Mouse (Mus musculus) lung, embryonic 16.5 days (tissue): ENCODE measurements at regions not wholly inside any gene's neighbourhood (a gene's known extent, or its start where the extent isn't known, plus 50 kb on each side); places are given as distances from the start of the nearest gene placed in this dataset.
A peak's percentile ranks its signal among the peaks of the same experiment; 100 is the strongest.

Experiments used
- ATAC-seq: fragments of 200-750 bp; cut with Nextera tagmentation; 2 replicates; pipeline ENCODE4 v1.8.0; 2017; ENCODE audit warnings: low read depth, mild to moderate bottlenecking, moderate library complexity
- H3K27ac ChIP-seq: fragments of 300-500 bp; sonication (generic); 2 replicates; pipeline ENCODE4 v1.5.1; 2014; ENCODE audit warnings: mild to moderate bottlenecking, control low read depth, low read length
- H3K27me3 ChIP-seq: fragments of 300-500 bp; sonication (generic); 2 replicates; pipeline ENCODE4 v1.6.1; 2014; ENCODE audit warnings: low read depth, low read length, mixed read lengths; ENCODE audit not compliant: control insufficient read depth, insufficient read depth
- H3K36me3 ChIP-seq: fragments of 300-500 bp; sonication (generic); 2 replicates; pipeline ENCODE4 v1.6.1; 2014; ENCODE audit warnings: low read length; ENCODE audit not compliant: control insufficient read depth, insufficient read depth
- H3K4me1 ChIP-seq: fragments of 300-500 bp; sonication (generic); replicated peaks from 2 replicates; pipeline ENCODE4 v1.6.1; 2014; ENCODE audit warnings: low read length, mixed read lengths; ENCODE audit not compliant: control insufficient read depth, insufficient read depth
- H3K4me2 ChIP-seq: fragments of 300-500 bp; sonication (generic); 2 replicates; pipeline ENCODE4 v1.6.1; 2014; ENCODE audit warnings: low read depth, low read length, control low read depth
- H3K4me3 ChIP-seq: fragments of 300-500 bp; sonication (generic); 2 replicates; pipeline ENCODE4 v1.5.1; 2014; ENCODE audit warnings: mild to moderate bottlenecking, low read length, control low read depth
- H3K9ac ChIP-seq: fragments of 300-500 bp; sonication (generic); 2 replicates; pipeline ENCODE4 v1.6.1; 2014; ENCODE audit warnings: low read length, control low read depth
- H3K9me3 ChIP-seq: fragments of 300-500 bp; sonication (generic); 2 replicates; pipeline ENCODE4 v1.6.1; 2016; ENCODE audit warnings: low read length; ENCODE audit not compliant: control insufficient read depth
- WGBS: fragments of 180-500 bp; shearing (Covaris S2); extraction: QIAGEN DNeasy Blood & Tissue Kit; methylation state at CpG from one replicate; pipeline ENCODE4 v1.1.7; 2014; 5-methylcytosine and 5-hydroxymethylcytosine counted together

GRCm38 (mm10) chr4:26800831-26801230 lies 454.1 kb upstream of the Manea start:
- H3K27me3 ChIP-seq = no peaks in the 10 kb centered on the region
- H3K9ac ChIP-seq = no peak overlapping the region
- no peak overlapping the region for H3K4me3 ChIP-seq
- no peak overlapping the region for H3K27ac ChIP-seq
- no peaks in the 10 kb centered on the region for H3K36me3 ChIP-seq
- no peaks in the 10 kb centered on the region for H3K4me1 ChIP-seq
- H3K9me3 ChIP-seq = no peaks in the 10 kb centered on the region
- peak; percentile 98 for ATAC-seq
- 43% methylated on average over 3 of the region's 3 CpGs for WGBS
- no peak overlapping the region for H3K4me2 ChIP-seq

GRCm38 (mm10) chr4:26793181-26793824 lies 446.6 kb upstream of the Manea start:
- Histone ChIP-seq H3K9ac (no peak overlapping the region), H3K4me1 (no peaks in the 10 kb centered on the region), H3K4me2 (no peak overlapping the region), H3K27me3 (no peaks in the 10 kb centered on the region), H3K4me3 (no peak overlapping the region), H3K27ac (no peak overlapping the region), H3K36me3 (no peaks in the 10 kb centered on the region), H3K9me3 (no peaks in the 10 kb centered on the region)
- no peak for ATAC-seq
- 89% methylated on average over 1 of the region's 1 CpGs for WGBS

- Histone ChIP-seq H3K9ac (no peak overlapping the region), H3K4me2 (no peak overlapping the region), H3K27me3 (no peaks in the 10 kb centered on the region), H3K4me3 (no peak overlapping the region), H3K4me1 (no peaks in the 10 kb centered on the region), H3K27ac (no peak overlapping the region), H3K36me3 (no peaks in the 10 kb centered on the region), H3K9me3 (no peaks in the 10 kb centered on the region)
- 83% methylated on average over 2 of the region's 2 CpGs for whole genome bisulfite sequencing
- no peak for ATAC-seq
These were observed 421.2 kb upstream of the Manea start for GRCm38 (mm10) chr4:26767896-26768295.

GRCm38 (mm10) chr4:26766235-26767228 lies 419.8 kb upstream of the Manea start:
- Histone ChIP-seq H3K4me2 (no peak overlapping the region), H3K27me3 (no peaks in the 10 kb centered on the region)
- 47% methylated on average over 16 of the region's 16 CpGs for WGBS

GRCm38 (mm10) chr4:26740815-26741214 lies 394.1 kb upstream of the Manea start:
- Histone ChIP-seq H3K9ac (no peak overlapping the region), H3K27ac (no peak overlapping the region), H3K4me3 (no peak overlapping the region), H3K4me1 (no peaks in the 10 kb centered on the region), H3K27me3 (no peaks in the 10 kb centered on the region), H3K36me3 (no peaks in the 10 kb centered on the region), H3K9me3 (no peaks in the 10 kb centered on the region), H3K4me2 (no peak overlapping the region)
- WGBS = 72% methylated on average over 3 of the region's 3 CpGs
- ATAC-seq = no peak

More at GRCm38 (mm10) chr4:26766235-26767228, 419.8 kb upstream of the Manea start:
- Histone ChIP-seq H3K27ac (no peak overlapping the region), H3K36me3 (no peaks in the 10 kb centered on the region), H3K4me1 (no peaks in the 10 kb centered on the region), H3K4me3 (no peak overlapping the region), H3K9me3 (no peaks in the 10 kb centered on the region), H3K9ac (no peak overlapping the region)
- ATAC-seq = no peak

- Histone ChIP-seq H3K36me3 (no peaks in the 10 kb centered on the region), H3K4me3 (no peak overlapping the region), H3K27me3 (no peaks in the 10 kb centered on the region), H3K9me3 (no peaks in the 10 kb centered on the region), H3K4me1 (no peaks in the 10 kb centered on the region), H3K27ac (no peak overlapping the region), H3K9ac (no peak overlapping the region), H3K4me2 (no peak overlapping the region)
- no peak for ATAC-seq
- 72% methylated on average over 2 of the region's 3 CpGs for WGBS
These were observed 389.7 kb upstream of the Manea start for GRCm38 (mm10) chr4:26736381-26736780.

GRCm38 (mm10) chr4:26714437-26714836 lies 367.7 kb upstream of the Manea start:
- Histone ChIP-seq H3K4me1 (no peaks in the 10 kb centered on the region), H3K27ac (no peak overlapping the region), H3K4me2 (no peak overlapping the region), H3K27me3 (no peaks in the 10 kb centered on the region), H3K9me3 (no peaks in the 10 kb centered on the region), H3K4me3 (no peak overlapping the region), H3K9ac (no peak overlapping the region), H3K36me3 (no peaks in the 10 kb centered on the region)
- ATAC-seq = no peak
- WGBS = 75% methylated on average over 3 of the region's 3 CpGs

GRCm38 (mm10) chr4:26709964-26710363 lies 363.3 kb upstream of the Manea start:
- Histone ChIP-seq H3K27ac (no peak overlapping the region), H3K9me3 (no peaks in the 10 kb centered on the region), H3K4me1 (no peaks in the 10 kb centered on the region), H3K9ac (no peak overlapping the region), H3K4me2 (no peak overlapping the region), H3K36me3 (no peaks in the 10 kb centered on the region), H3K4me3 (no peak overlapping the region), H3K27me3 (no peaks in the 10 kb centered on the region)
- whole genome bisulfite sequencing = 54% methylated on average over 1 of the region's 1 CpGs
- ATAC-seq = no peak

GRCm38 (mm10) chr4:26695964-26696363 lies 349.3 kb upstream of the Manea start:
- no peak overlapping the region for H3K4me3 ChIP-seq
- WGBS = 40% methylated on average over 3 of the region's 3 CpGs
- H3K27ac ChIP-seq = no peak overlapping the region
- H3K4me2 ChIP-seq = no peak overlapping the region
- H3K9me3 ChIP-seq = no peaks in the 10 kb centered on the region
- H3K4me1 ChIP-seq = no peaks in the 10 kb centered on the region
- H3K27me3 ChIP-seq = no peaks in the 10 kb centered on the region
- H3K36me3 ChIP-seq = no peaks in the 10 kb centered on the region
- no peak overlapping the region for H3K9ac ChIP-seq
- no peak for ATAC-seq
